Mouse (Mus musculus) cerebellum, postnatal 25 days (tissue): ENCODE results near the gene Pebp1.
"Not testable (repeated sequence)": the region's sequence is repeated elsewhere in the genome, so short reads cannot be mapped to it uniquely, and the experiment has no call there.

Source experiments
- DNase-seq, 2 experiments: peaks; one replicate each; pipeline ENCODE4 v3.0.0; 2021; ENCODE audit warnings: mixed read lengths in 2 of 2

The Pebp1 gene

GRCm38 (mm10) chr5:117286831-117287822, at the start of gene Pebp1:
Gene Pebp1 (minus strand): TSS chr5:117287625.
- peak; percentile 95 to 98 for DNase-seq

GRCm38 (mm10) chr5:117330457-117330856, 43.0 kb upstream of the Pebp1 start:
- DNase-seq = no peak

GRCm38 (mm10) chr5:117326408-117326807, 39.0 kb upstream of the Pebp1 start:
- DNase-seq = no peak

GRCm38 (mm10) chr5:117323751-117324150, 36.3 kb upstream of the Pebp1 start:
- no peak for DNase-seq

- peak; percentile 72 to 74 for DNase-seq
These were observed 31.6 kb upstream of the Pebp1 start, which contains the start of gene Vsig10 for GRCm38 (mm10) chr5:117318741-117319629. Gene Vsig10 (plus strand): TSS chr5:117319083.

GRCm38 (mm10) chr5:117314587-117315428, 27.4 kb upstream of the Pebp1 start:
- DNase-seq = no peak

GRCm38 (mm10) chr5:117313909-117314308, 26.5 kb upstream of the Pebp1 start:
- no peak for DNase-seq

- DNase-seq = no peak
These were observed 26.0 kb upstream of the Pebp1 start for GRCm38 (mm10) chr5:117313420-117313819.

GRCm38 (mm10) chr5:117307699-117308098, 20.3 kb upstream of the Pebp1 start:
- DNase-seq = peak; percentile 61 to 80

- no peak for DNase-seq
These were observed 19.4 kb upstream of the Pebp1 start for GRCm38 (mm10) chr5:117306826-117307225.

GRCm38 (mm10) chr5:117305754-117306153, 18.3 kb upstream of the Pebp1 start:
- DNase-seq = no peak

GRCm38 (mm10) chr5:117304947-117305346, 17.5 kb upstream of the Pebp1 start:
- peak; percentile 79 to 89 for DNase-seq

- DNase-seq = no peak
These were observed 16.5 kb upstream of the Pebp1 start for GRCm38 (mm10) chr5:117303691-117304579.

GRCm38 (mm10) chr5:117302899-117303298, 15.5 kb upstream of the Pebp1 start:
- no peak for DNase-seq

- no peak for DNase-seq
These were observed 7.6 kb upstream of the Pebp1 start for GRCm38 (mm10) chr5:117295011-117295410.

- not testable (repeated sequence) for DNase-seq
These were observed 6.4 kb upstream of the Pebp1 start for GRCm38 (mm10) chr5:117293776-117294175.

- no peak for DNase-seq
These were observed 5.1 kb upstream of the Pebp1 start for GRCm38 (mm10) chr5:117292547-117292946.

- no peak for DNase-seq
These were observed 3.9 kb upstream of the Pebp1 start for GRCm38 (mm10) chr5:117291312-117291711.

GRCm38 (mm10) chr5:117290081-117290480, 2.7 kb upstream of the Pebp1 start:
- no peak for DNase-seq

- DNase-seq = no peak
These were observed 2.2 kb upstream of the Pebp1 start for GRCm38 (mm10) chr5:117289646-117290045.

- no peak for DNase-seq
These were observed 1.1 kb downstream of the Pebp1 start for GRCm38 (mm10) chr5:117286286-117286685.
